Mouse (Mus musculus) embryonic facial prominence, embryonic 10.5 days (tissue): ENCODE data around the gene Pf4. TPM values are rescaled to one million over a fixed set of nuclear protein-coding genes. Genes with fewer than 3 reads are reported as not detected.

Source experiments
- DNase-seq: peaks from one replicate; pipeline ENCODE4 v3.0.0-alpha.2; 2017; ENCODE audit warnings: low spot score
- H3K27ac ChIP-seq: fragments of 300-500 bp; sonication (generic); replicated peaks from 2 replicates; pipeline ENCODE4 v1.5.1; 2016; ENCODE audit warnings: mild to moderate bottlenecking
- H3K27me3 ChIP-seq: fragments of 300-500 bp; sonication (generic); replicated peaks from 2 replicates; pipeline ENCODE4 v1.6.1; 2016; ENCODE audit warnings: low read depth, mild to moderate bottlenecking; ENCODE audit not compliant: poor library complexity, severe bottlenecking
- H3K36me3 ChIP-seq: fragments of 300-500 bp; sonication (generic); replicated peaks from 2 replicates; pipeline ENCODE4 v1.6.1; 2016; ENCODE audit warnings: mild to moderate bottlenecking, moderate library complexity
- H3K4me1 ChIP-seq: fragments of 300-500 bp; sonication (generic); 2 replicates; pipeline ENCODE4 v1.6.1; 2016
- H3K4me3 ChIP-seq: fragments of 300-500 bp; sonication (generic); 2 replicates; pipeline ENCODE4 v1.5.1; 2016; ENCODE audit warnings: mild to moderate bottlenecking, moderate library complexity
- H3K9me3 ChIP-seq: fragments of 300-500 bp; sonication (generic); 2 replicates; pipeline ENCODE4 v1.6.1; 2016; ENCODE audit warnings: mild to moderate bottlenecking
- WGBS: fragments of 180-500 bp; shearing (Covaris S2); methylation state at CpG from one replicate; pipeline ENCODE4 v1.1.7; 2016; 5-methylcytosine and 5-hydroxymethylcytosine counted together
- polyA plus RNA-seq: library from polyadenylated mRNA; unstranded; fragments of >200 nt; fragmentation: Nextera tagmentation; extraction: Ambion mirVana; gene quantifications from 2 replicates; pipeline ENCODE4 v1.2.1, GENCODE M21; 2016

Pf4 gene
- 34.2 and 55.7 TPM in 2 replicates for polyA plus RNA-seq

- Histone ChIP-seq H3K4me3 (no peak within 1 kb of the TSS), H3K36me3 (no peaks in the 10 kb centered on the region), H3K27me3 (no peaks in the 10 kb centered on the region), H3K9me3 (no peaks in the 10 kb centered on the region), H3K4me1 (no peaks in the 10 kb centered on the region), H3K27ac (no peak within 1 kb of the TSS)
- WGBS = 88% methylated on average over 16 of the region's 16 CpGs
- no peak for DNase-seq
These were observed at the start of gene Pf4 for GRCm38 (mm10) chr5:90771880-90772653. TSS of gene Pf4 (plus strand) at chr5:90772435.

GRCm38 (mm10) chr5:90722656-90723055 lies 49.6 kb upstream of the Pf4 start:
- Histone ChIP-seq H3K27ac (no peak overlapping the region), H3K4me1 (peaks cover 7% of the 10 kb centered on the region; the same call in 1 of the 2 replicates), H3K36me3 (no peaks in the 10 kb centered on the region), H3K9me3 (no peaks in the 10 kb centered on the region), H3K27me3 (no peaks in the 10 kb centered on the region), H3K4me3 (no peak overlapping the region)
- 96% methylated on average over 3 of the region's 3 CpGs for WGBS
- no peak for DNase-seq

GRCm38 (mm10) chr5:90728254-90728653 lies 44.0 kb upstream of the Pf4 start:
- H3K9me3 ChIP-seq = no peaks in the 10 kb centered on the region
- H3K27me3 ChIP-seq = no peaks in the 10 kb centered on the region
- no peak overlapping the region for H3K27ac ChIP-seq
- H3K4me1 ChIP-seq = peaks cover 14% of the 10 kb centered on the region
- no peak overlapping the region for H3K4me3 ChIP-seq
- WGBS = 80% methylated on average over 3 of the region's 3 CpGs
- H3K36me3 ChIP-seq = no peaks in the 10 kb centered on the region
- DNase-seq = no peak

- Histone ChIP-seq H3K4me3 (no peak overlapping the region), H3K36me3 (no peaks in the 10 kb centered on the region), H3K27ac (no peak overlapping the region), H3K27me3 (no peaks in the 10 kb centered on the region), H3K9me3 (no peaks in the 10 kb centered on the region), H3K4me1 (peaks cover 8% of the 10 kb centered on the region; the same call in 1 of the 2 replicates)
- 82% methylated on average over 4 of the region's 4 CpGs for WGBS
- DNase-seq = no peak
These were observed 40.8 kb upstream of the Pf4 start for GRCm38 (mm10) chr5:90731480-90731879.

GRCm38 (mm10) chr5:90742029-90742428 lies 30.2 kb upstream of the Pf4 start:
- H3K27ac ChIP-seq = no peak overlapping the region
- H3K36me3 ChIP-seq = no peaks in the 10 kb centered on the region
- H3K9me3 ChIP-seq = no peaks in the 10 kb centered on the region
- no peaks in the 10 kb centered on the region for H3K27me3 ChIP-seq
- whole genome bisulfite sequencing = 71% methylated on average over 4 of the region's 4 CpGs
- H3K4me1 ChIP-seq = no peaks in the 10 kb centered on the region
- DNase-seq = no peak
- H3K4me3 ChIP-seq = no peak overlapping the region

- no peak overlapping the region for H3K27ac ChIP-seq
- no peak for DNase-seq
- 97% methylated on average over 1 of the region's 1 CpGs for WGBS
- H3K4me1 ChIP-seq = peaks cover 27% of the 10 kb centered on the region
- no peaks in the 10 kb centered on the region for H3K9me3 ChIP-seq
- no peak overlapping the region for H3K4me3 ChIP-seq
- peaks cover 16% of the 10 kb centered on the region for H3K27me3 ChIP-seq
- H3K36me3 ChIP-seq = no peaks in the 10 kb centered on the region
These were observed 18.3 kb upstream of the Pf4 start for GRCm38 (mm10) chr5:90753934-90754333.

- no peaks in the 10 kb centered on the region for H3K36me3 ChIP-seq
- H3K27me3 ChIP-seq = peaks cover 39% of the 10 kb centered on the region
These were observed 14.1 kb upstream of the Pf4 start for GRCm38 (mm10) chr5:90758020-90758605.

GRCm38 (mm10) chr5:90759077-90760065 lies 12.9 kb upstream of the Pf4 start, which contains the start of gene Cxcl5:
TSS of gene Cxcl5 (plus strand) at chr5:90759360.
- Histone ChIP-seq H3K27me3 (peaks cover 39% of the 10 kb centered on the region), H3K9me3 (no peaks in the 10 kb centered on the region), H3K27ac (no peak within 1 kb of the TSS; the same call in 1 of the 2 replicates), H3K36me3 (no peaks in the 10 kb centered on the region), H3K4me1 (peaks cover 35% of the 10 kb centered on the region), H3K4me3 (peak within 1 kb of the TSS; percentile 58)
- WGBS = 4% methylated on average over 32 of the region's 32 CpGs
- DNase-seq = peak; percentile 49

More at GRCm38 (mm10) chr5:90758020-90758605, 14.1 kb upstream of the Pf4 start:
- 30% methylated on average over 5 of the region's 5 CpGs for WGBS
- H3K9me3 ChIP-seq = no peaks in the 10 kb centered on the region
- peaks cover 35% of the 10 kb centered on the region for H3K4me1 ChIP-seq
- DNase-seq = no peak
- no peak overlapping the region for H3K27ac ChIP-seq
- no peak overlapping the region for H3K4me3 ChIP-seq

GRCm38 (mm10) chr5:90760303-90760702 lies 11.9 kb upstream of the Pf4 start:
- Histone ChIP-seq H3K27me3 (peaks cover 39% of the 10 kb centered on the region), H3K9me3 (no peaks in the 10 kb centered on the region), H3K27ac (no peak overlapping the region), H3K4me1 (peaks cover 34% of the 10 kb centered on the region), H3K36me3 (no peaks in the 10 kb centered on the region), H3K4me3 (no peak overlapping the region)
- DNase-seq = no peak
- 57% methylated on average over 4 of the region's 4 CpGs for WGBS

- Histone ChIP-seq H3K36me3 (no peaks in the 10 kb centered on the region), H3K4me3 (no peak overlapping the region), H3K9me3 (no peaks in the 10 kb centered on the region), H3K4me1 (peaks cover 33% of the 10 kb centered on the region), H3K27me3 (peaks cover 39% of the 10 kb centered on the region), H3K27ac (no peak overlapping the region)
- DNase-seq = no peak
- 91% methylated on average over 2 of the region's 2 CpGs for WGBS
These were observed 11.4 kb upstream of the Pf4 start for GRCm38 (mm10) chr5:90760844-90761243.

GRCm38 (mm10) chr5:90761834-90762233 lies 10.4 kb upstream of the Pf4 start:
- no peak overlapping the region for H3K27ac ChIP-seq
- peaks cover 25% of the 10 kb centered on the region for H3K4me1 ChIP-seq
- WGBS = 89% methylated on average over 3 of the region's 3 CpGs
- no peak overlapping the region for H3K4me3 ChIP-seq
- no peaks in the 10 kb centered on the region for H3K9me3 ChIP-seq
- DNase-seq = no peak
- no peaks in the 10 kb centered on the region for H3K36me3 ChIP-seq
- H3K27me3 ChIP-seq = peaks cover 39% of the 10 kb centered on the region
